Mouse (Mus musculus): ENCODE data around the gene Tm4sf5. TPM values are rescaled to one million over a fixed set of nuclear protein-coding genes. Genes with fewer than 3 reads are reported as not detected.

The Tm4sf5 gene
- not detected for polyA plus RNA-seq (2012; fragmentation: generic; extraction: Trizol)
- long read RNA-seq, experiment 1 = 0 reads
- long read RNA-seq, experiment 2 = 0 reads

- no peak for TF ChIP-seq MYOG (IDR thresholded peaks at IDR 0.05; ENCODE audit: control insufficient read depth, extremely low read depth, insufficient read length)
- no peak for TF ChIP-seq USF1 (IDR thresholded peaks at IDR 0.05; ENCODE audit: low read depth)
- TF ChIP-seq CTCF (IDR thresholded peaks at IDR 0.05; ENCODE audit: control insufficient read depth, insufficient read depth, insufficient read length) = no peak
- no peak for TF ChIP-seq CEBPB (IDR thresholded peaks at IDR 0.05; ENCODE audit: low read depth)
- no peak for TF ChIP-seq MAX (IDR thresholded peaks at IDR 0.05)
- TF ChIP-seq FOSL1 (IDR thresholded peaks at IDR 0.05; ENCODE audit: insufficient read depth, low read length, poor library complexity, severe bottlenecking) = no peak
- TF ChIP-seq MYOD1 (IDR thresholded peaks at IDR 0.05; ENCODE audit: control insufficient read depth, insufficient read length, low read depth) = no peak
- Histone ChIP-seq H3K79me3 (ENCODE audit: low read depth) (no peaks in the 10 kb centered on the region), H3K79me2 (ENCODE audit: control insufficient read depth, insufficient read depth) (no peaks in the 10 kb centered on the region), H3K27me3 (ENCODE audit: control insufficient read depth, insufficient read depth, insufficient read length) (peaks cover 28% of the 10 kb centered on the region), H3ac (ENCODE audit: control insufficient read depth, insufficient read length, low read depth) (no peak within 1 kb of the TSS), H3K36me3 (ENCODE audit: control insufficient read depth, insufficient read depth) (no peaks in the 10 kb centered on the region), H3K4me3 (ENCODE audit: insufficient read depth, poor library complexity, severe bottlenecking) (no peak within 1 kb of the TSS)
Measured at GRCm38 (mm10) chr11:70504970-70505369, at the start of gene Tm4sf5. TSS of gene Tm4sf5 (plus strand) at chr11:70505244.

GRCm38 (mm10) chr11:70458688-70459600 lies 46.1 kb upstream of the Tm4sf5 start, which contains the start of gene Zmynd15:
TSS of gene Zmynd15 (plus strand) at chr11:70459433.
- no peak within 1 kb of the TSS for H3ac ChIP-seq (ENCODE audit: control insufficient read depth, insufficient read length, low read depth)
- H3K79me2 ChIP-seq (ENCODE audit: control insufficient read depth, insufficient read depth) = peaks cover under 1% of the 10 kb centered on the region
- H3K27me3 ChIP-seq (ENCODE audit: control insufficient read depth, insufficient read depth, insufficient read length) = no peaks in the 10 kb centered on the region
- TF ChIP-seq MAX (IDR thresholded peaks at IDR 0.05) = no peak
- no peak for TF ChIP-seq FOSL1 (IDR thresholded peaks at IDR 0.05; ENCODE audit: insufficient read depth, low read length, poor library complexity, severe bottlenecking)
- no peak for TF ChIP-seq USF1 (IDR thresholded peaks at IDR 0.05; ENCODE audit: low read depth)
- no peak for TF ChIP-seq MYOG (IDR thresholded peaks at IDR 0.05; ENCODE audit: control insufficient read depth, extremely low read depth, insufficient read length)
- TF ChIP-seq CTCF (IDR thresholded peaks at IDR 0.05; ENCODE audit: control insufficient read depth, insufficient read depth, insufficient read length) = no peak
- no peak for TF ChIP-seq MYOD1 (IDR thresholded peaks at IDR 0.05; ENCODE audit: control insufficient read depth, insufficient read length, low read depth)
- TF ChIP-seq CEBPB (IDR thresholded peaks at IDR 0.05; ENCODE audit: low read depth) = no peak
- H3K4me3 ChIP-seq (ENCODE audit: insufficient read depth, poor library complexity, severe bottlenecking) = no peak within 1 kb of the TSS
- no peaks in the 10 kb centered on the region for H3K79me3 ChIP-seq (ENCODE audit: low read depth)
- peaks cover 4% of the 10 kb centered on the region for H3K36me3 ChIP-seq (ENCODE audit: control insufficient read depth, insufficient read depth)

- Histone ChIP-seq H3K79me2 (ENCODE audit: control insufficient read depth, insufficient read depth) (no peaks in the 10 kb centered on the region), H3K27me3 (ENCODE audit: control insufficient read depth, insufficient read depth, insufficient read length) (no peaks in the 10 kb centered on the region), H3K36me3 (ENCODE audit: control insufficient read depth, insufficient read depth) (peaks cover 4% of the 10 kb centered on the region), H3K4me3 (ENCODE audit: insufficient read depth, poor library complexity, severe bottlenecking) (no peak within 1 kb of the TSS), H3K79me3 (ENCODE audit: low read depth) (no peaks in the 10 kb centered on the region), H3ac (ENCODE audit: control insufficient read depth, insufficient read length, low read depth) (no peak within 1 kb of the TSS)
- TF ChIP-seq MYOG (IDR thresholded peaks at IDR 0.05; ENCODE audit: control insufficient read depth, extremely low read depth, insufficient read length) (no peak), CTCF (IDR thresholded peaks at IDR 0.05; ENCODE audit: control insufficient read depth, insufficient read depth, insufficient read length) (no peak)
Measured at GRCm38 (mm10) chr11:70459601-70460101, 45.4 kb upstream of the Tm4sf5 start, which contains the start of gene Cxcl16. TSS of gene Cxcl16 (minus strand) at chr11:70459984.

GRCm38 (mm10) chr11:70463970-70464369 lies 41.1 kb upstream of the Tm4sf5 start:
- Histone ChIP-seq H3K27me3 (ENCODE audit: control insufficient read depth, insufficient read depth, insufficient read length) (no peaks in the 10 kb centered on the region), H3K79me3 (ENCODE audit: low read depth) (no peaks in the 10 kb centered on the region), H3K36me3 (ENCODE audit: control insufficient read depth, insufficient read depth) (no peaks in the 10 kb centered on the region), H3K79me2 (ENCODE audit: control insufficient read depth, insufficient read depth) (no peaks in the 10 kb centered on the region), H3ac (ENCODE audit: control insufficient read depth, insufficient read length, low read depth) (no peak overlapping the region), H3K4me3 (ENCODE audit: insufficient read depth, poor library complexity, severe bottlenecking) (no peak overlapping the region)
- TF ChIP-seq USF1 (IDR thresholded peaks at IDR 0.05; ENCODE audit: low read depth) = no peak
- no peak for TF ChIP-seq FOSL1 (IDR thresholded peaks at IDR 0.05; ENCODE audit: insufficient read depth, low read length, poor library complexity, severe bottlenecking)
- TF ChIP-seq MYOG (IDR thresholded peaks at IDR 0.05; ENCODE audit: control insufficient read depth, extremely low read depth, insufficient read length) = no peak
- no peak for TF ChIP-seq MAX (IDR thresholded peaks at IDR 0.05)
- TF ChIP-seq CEBPB (IDR thresholded peaks at IDR 0.05; ENCODE audit: low read depth) = no peak
- no peak for TF ChIP-seq MYOD1 (IDR thresholded peaks at IDR 0.05; ENCODE audit: control insufficient read depth, insufficient read length, low read depth)
- TF ChIP-seq CTCF (IDR thresholded peaks at IDR 0.05; ENCODE audit: control insufficient read depth, insufficient read depth, insufficient read length) = no peak

GRCm38 (mm10) chr11:70465211-70465610 lies 39.8 kb upstream of the Tm4sf5 start:
- TF ChIP-seq MYOD1 (IDR thresholded peaks at IDR 0.05; ENCODE audit: control insufficient read depth, insufficient read length, low read depth) = no peak
- no peak for TF ChIP-seq MYOG (IDR thresholded peaks at IDR 0.05; ENCODE audit: control insufficient read depth, extremely low read depth, insufficient read length)
- TF ChIP-seq MAX (IDR thresholded peaks at IDR 0.05) = no peak
- TF ChIP-seq CEBPB (IDR thresholded peaks at IDR 0.05; ENCODE audit: low read depth) = no peak
- no peak for TF ChIP-seq FOSL1 (IDR thresholded peaks at IDR 0.05; ENCODE audit: insufficient read depth, low read length, poor library complexity, severe bottlenecking)
- Histone ChIP-seq H3K36me3 (ENCODE audit: control insufficient read depth, insufficient read depth) (no peaks in the 10 kb centered on the region), H3K27me3 (ENCODE audit: control insufficient read depth, insufficient read depth, insufficient read length) (no peaks in the 10 kb centered on the region), H3K79me2 (ENCODE audit: control insufficient read depth, insufficient read depth) (no peaks in the 10 kb centered on the region), H3ac (ENCODE audit: control insufficient read depth, insufficient read length, low read depth) (no peak overlapping the region), H3K79me3 (ENCODE audit: low read depth) (no peaks in the 10 kb centered on the region), H3K4me3 (ENCODE audit: insufficient read depth, poor library complexity, severe bottlenecking) (no peak overlapping the region)

Measured in C2C12 (cell line).